Mouse (Mus musculus) heart, adult 11 months (tissue): ENCODE results near the gene Cdc34.
A peak's percentile ranks its signal among the peaks of the same experiment; 100 is the strongest.
"Not testable (repeated sequence)": the region's sequence is repeated elsewhere in the genome, so short reads cannot be mapped to it uniquely, and the experiment has no call there.

Experiments
- DNase-seq: peaks from one replicate; pipeline ENCODE4 v3.0.0; 2022

Gene Cdc34

GRCm38 (mm10) chr10:79696129-79696651, 14.2 kb downstream of the Cdc34 start:
- DNase-seq, result peak; percentile 95

GRCm38 (mm10) chr10:79697916-79698315, 15.9 kb downstream of the Cdc34 start:
- peak; percentile 93 for DNase-seq

DNA sequence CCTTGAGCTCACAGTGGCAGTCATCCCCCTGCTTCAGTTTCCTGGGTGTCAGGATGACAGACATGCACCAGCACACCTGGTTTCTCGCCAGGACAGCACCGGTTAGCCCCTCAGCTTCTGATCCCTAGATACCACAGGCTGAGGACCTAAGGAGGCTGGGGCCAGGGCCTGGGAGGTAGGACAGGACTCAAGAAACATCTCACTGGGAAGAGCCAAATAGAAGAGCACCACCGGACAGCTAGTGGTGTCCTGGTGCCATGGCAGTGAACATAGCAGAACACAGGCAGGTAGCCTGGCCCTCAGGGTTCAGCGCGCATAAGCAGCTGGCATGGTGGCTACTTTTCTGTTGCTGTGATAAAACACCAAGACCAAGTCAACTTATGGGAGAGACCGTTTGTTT, 16.5 kb downstream of the Cdc34 start:
- no peak for DNase-seq

DNA sequence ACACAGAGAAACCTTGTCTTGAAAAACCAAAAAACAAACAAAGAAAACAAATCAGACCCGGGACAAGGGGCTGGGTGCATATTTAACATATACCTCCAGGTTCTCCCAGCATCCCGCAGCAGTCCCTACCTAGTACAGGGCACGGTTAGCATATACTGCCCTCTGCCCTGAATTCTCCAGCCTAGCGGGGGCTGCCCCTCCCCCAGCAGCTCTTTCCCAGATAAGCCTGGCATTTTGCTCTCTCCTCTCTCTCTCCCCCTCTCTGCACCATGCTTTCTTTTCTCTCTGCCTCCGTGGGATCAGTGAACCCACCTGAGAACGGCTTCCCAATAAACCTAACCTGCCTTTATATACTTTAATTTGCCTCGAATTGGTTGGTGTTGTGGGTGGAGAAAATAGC, 18.7 kb downstream of the Cdc34 start:
- DNase-seq, result no peak

DNA sequence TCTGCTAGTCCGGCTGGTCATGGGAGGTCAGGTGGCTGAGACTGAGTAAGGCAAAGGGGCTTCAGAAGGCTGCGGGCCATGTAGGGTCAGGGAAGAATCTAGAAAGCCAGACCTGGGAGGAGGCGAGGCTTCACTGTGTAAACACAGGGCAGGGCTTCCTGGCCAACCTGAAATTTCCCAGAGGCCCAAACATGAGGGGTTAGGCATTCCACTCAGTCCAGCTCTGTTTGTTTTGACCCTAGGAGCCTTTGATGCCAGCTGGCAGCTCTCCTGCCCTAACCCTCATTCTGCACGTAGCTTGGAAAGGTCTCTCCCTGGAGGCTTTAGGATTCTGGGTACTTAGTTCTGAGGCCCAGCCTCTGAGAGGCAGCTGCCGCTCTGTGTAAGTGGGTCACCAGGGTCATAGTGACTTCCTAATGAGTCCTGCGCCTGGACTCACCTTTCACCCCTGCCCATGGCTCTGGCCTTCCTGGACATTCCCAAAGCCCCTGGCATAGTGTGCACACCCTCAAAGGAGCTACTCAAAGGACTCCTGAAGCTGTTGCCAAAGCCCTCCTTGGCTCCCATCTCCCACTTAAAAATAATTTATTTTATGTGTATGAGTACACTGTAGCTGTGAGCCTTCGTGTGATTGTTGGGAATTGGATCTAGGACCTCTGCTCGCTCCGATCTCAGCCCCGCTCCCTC, 19.6 kb downstream of the Cdc34 start:
- DNase-seq, result peak; percentile 99

- DNase-seq, result not testable (repeated sequence)
Measured at GRCm38 (mm10) chr10:79702970-79703369, 21.0 kb downstream of the Cdc34 start.

GRCm38 (mm10) chr10:79703541-79703940, 21.5 kb downstream of the Cdc34 start:
- no peak for DNase-seq

- peak; percentile 100 for DNase-seq
Measured at GRCm38 (mm10) chr10:79704065-79704969, 22.3 kb downstream of the Cdc34 start, which contains the start of gene Bsg. Gene Bsg, plus strand, starts transcription at chr10:79704491.

DNA sequence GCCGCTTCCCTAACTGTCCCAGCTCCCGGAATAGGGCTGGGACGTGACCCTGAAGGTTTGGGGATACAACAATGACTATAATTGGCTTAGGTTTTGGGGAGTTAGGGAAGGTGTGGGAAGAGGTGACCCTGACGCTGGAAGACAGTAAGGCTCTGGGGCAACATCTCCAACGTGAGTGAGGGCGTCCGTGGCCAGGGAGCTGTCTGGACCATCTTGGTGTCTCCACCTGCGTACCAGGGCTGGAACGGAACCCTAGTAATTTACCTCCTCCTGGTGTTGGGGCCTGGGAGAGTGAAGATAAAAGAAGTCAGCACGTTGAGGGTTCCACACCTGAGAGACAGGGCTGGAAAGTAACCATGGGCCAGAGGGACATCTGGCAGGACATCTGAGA, 23.0 kb downstream of the Cdc34 start:
- no peak for DNase-seq

DNA sequence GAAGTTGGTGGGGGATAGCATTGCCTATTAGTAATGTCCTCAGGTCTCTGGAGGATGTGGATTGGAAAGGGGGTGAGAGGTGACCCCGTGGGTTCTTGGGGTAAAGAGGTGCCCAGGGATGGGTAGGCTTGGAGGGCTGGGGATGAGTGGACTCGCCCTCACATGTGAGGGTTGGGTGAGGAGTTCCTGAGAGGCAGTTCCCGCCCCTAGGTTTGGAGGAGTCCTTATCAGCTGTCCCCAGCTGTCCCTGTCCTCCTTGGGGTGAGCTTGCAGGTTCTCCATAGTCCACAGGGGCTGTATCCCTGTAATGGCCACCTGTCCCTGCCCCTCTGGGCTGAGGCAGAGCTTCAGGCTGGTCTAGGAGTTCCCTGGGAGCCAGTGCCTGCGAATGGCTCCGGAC, 24.0 kb downstream of the Cdc34 start:
- DNase-seq, result no peak

- DNase-seq, result no peak
Measured at GRCm38 (mm10) chr10:79706406-79707094, 24.6 kb downstream of the Cdc34 start.

DNA sequence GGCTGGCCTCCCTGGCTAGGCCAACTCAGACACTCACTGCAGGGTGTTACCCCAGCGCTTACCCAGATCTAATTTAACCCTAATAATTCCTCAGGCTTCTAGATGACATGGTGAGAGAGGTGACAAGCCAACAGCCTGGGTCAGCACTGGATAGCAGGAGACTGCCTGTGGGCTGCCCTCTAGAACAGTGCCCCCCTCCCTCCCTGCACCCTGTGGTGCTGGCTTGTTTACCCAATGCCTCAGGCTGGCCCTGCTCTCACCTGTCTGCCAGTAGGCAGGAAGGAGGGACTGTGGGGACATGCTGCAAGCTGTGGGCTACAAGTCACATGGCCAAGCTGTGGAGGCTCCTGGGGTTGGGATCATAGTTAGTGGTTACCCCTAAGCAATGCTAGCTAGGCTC, 25.2 kb downstream of the Cdc34 start:
- no peak for DNase-seq

GRCm38 (mm10) chr10:79707759-79708158, 25.8 kb downstream of the Cdc34 start:
- no peak for DNase-seq

DNA sequence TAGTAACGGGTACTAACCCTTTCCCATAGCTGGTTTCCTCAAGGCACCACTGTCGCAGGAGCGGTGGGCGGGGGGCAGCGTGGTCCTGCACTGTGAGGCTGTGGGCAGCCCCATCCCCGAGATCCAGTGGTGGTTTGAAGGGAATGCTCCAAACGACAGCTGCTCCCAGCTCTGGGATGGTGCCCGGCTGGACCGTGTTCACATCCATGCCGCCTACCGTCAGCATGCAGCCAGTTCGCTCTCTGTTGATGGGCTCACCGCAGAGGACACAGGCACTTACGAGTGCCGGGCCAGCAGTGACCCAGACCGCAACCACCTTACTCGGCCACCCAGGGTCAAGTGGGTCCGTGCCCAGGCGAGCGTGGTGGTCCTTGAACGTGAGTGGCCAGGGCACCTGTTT, 26.7 kb downstream of the Cdc34 start:
- DNase-seq, result peak; percentile 94

GRCm38 (mm10) chr10:79709307-79709706, 27.3 kb downstream of the Cdc34 start:
- peak; percentile 92 for DNase-seq

DNA sequence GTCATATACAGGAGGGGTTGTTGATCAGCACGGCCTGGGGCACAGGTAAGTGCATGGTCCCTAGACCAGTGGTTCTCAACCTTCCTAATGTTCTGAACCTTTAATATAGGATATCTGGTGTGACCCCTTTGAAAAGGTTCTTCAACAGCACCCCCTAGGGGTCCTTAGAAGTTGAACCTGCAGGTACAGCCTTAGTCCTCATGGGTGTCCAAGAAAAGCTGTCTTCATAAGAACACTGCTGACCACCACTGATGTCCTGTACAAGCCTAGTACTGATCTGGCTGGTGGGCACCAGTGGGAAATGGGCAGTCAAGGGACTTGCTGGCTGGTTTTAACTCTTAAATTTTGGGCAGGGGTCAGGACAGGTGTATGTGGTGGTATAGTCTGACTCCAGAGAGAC, 30.0 kb downstream of the Cdc34 start:
- peak; percentile 91 for DNase-seq

GRCm38 (mm10) chr10:79712499-79713126, 30.6 kb downstream of the Cdc34 start:
- DNase-seq, result peak; percentile 96

DNA sequence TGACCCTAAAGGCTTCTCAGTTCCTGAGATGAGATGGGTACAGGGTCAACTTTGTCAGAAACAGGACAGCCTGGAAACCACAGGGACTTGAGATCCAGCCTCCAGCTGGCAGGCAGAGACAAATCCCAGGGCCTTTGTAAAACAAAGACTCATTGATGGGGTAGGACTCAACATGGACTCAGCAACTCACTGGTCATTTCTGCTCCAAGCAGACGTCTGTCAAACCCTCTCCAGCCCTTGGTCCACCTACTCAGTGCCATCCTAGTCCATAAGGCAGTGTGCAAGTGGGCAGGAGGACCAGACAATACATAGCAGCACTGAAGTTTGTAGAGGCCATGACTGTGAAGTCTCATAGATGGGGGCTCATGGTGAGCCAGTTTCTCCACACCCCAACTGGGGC, 31.2 kb downstream of the Cdc34 start:
- DNase-seq, result no peak

DNA sequence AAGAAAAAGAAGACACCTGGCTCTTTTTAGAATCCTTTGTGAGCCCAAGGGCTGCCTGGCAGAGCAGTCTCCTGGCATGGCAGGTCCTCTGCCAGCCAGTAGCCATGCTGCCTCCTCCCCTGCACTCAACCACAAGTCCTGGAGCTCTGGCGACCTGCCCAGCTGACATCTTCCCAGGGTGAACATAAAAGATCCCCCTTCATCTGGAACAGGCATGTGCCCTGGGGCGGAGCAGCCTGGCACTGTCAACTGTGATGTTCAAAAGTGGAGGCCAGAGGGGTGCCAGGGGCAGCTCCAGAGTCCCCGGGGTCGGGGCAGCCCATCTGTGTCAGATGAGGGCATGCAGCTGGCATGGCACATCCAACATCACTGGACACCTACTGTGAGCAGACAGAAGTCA, 33.0 kb downstream of the Cdc34 start:
- DNase-seq, result no peak

GRCm38 (mm10) chr10:79716254-79716987, 34.4 kb downstream of the Cdc34 start, which contains the start of gene Hcn2:
Gene Hcn2, plus strand, starts transcription at chr10:79716634.
- DNase-seq, result no peak

- no peak for DNase-seq
Measured at GRCm38 (mm10) chr10:79716988-79717355, 35.0 kb downstream of the Cdc34 start.
